In the genomic region with DNA sequence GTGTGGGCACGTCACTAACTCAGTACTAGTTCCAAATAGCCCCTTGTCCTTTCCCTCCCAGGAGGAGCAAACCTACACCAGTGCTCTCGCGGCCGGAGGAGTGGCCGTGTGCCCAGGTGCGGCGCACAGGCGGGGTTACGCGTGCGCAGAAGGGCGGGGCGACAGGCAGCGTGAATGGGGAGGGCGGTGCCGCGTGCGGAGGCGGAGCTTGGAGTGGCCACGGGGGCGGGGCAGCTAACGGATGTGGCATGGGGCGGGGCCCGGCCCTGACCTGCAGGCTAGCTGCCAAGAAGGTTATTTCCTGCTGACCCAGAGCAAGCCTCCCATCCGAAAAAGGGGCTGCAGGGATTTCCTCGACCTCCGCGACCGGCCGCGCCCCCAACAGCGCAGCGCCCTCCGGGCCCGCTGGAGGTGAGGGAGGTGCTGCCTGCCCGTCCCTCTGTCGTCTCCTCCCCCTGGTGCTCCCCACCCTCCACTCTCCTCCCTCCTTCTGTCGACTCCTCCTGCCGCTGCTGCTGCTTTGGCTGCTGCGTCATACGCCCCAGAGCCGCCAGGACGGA, we compare ENCODE assay signal across 8 mouse cellular contexts. TPM values are rescaled to one million over a fixed set of nuclear protein-coding genes. Genes with fewer than 3 reads are reported as not detected.
DNase-seq lines count a peak whose midpoint lies in the region; ATAC-seq and TF ChIP-seq lines count a peak whose summit lies in the region.

Gene Phf1 (plus strand): TSS at position 214 of the 560 bp plus-strand sequence.

- H3K27ac ChIP-seq in cerebellum, adult 2 months (ENCODE audit: insufficient read depth, low read length), result peak within 1 kb of the TSS; percentile 36
- H3K27ac ChIP-seq in forebrain, postnatal 0 days (ENCODE audit: low read depth, low read length), result peak within 1 kb of the TSS; percentile 86
- H3K27ac ChIP-seq in neural tube, embryonic 14.5 days (ENCODE audit: low read depth, low read length), result peak within 1 kb of the TSS; percentile 75
- H3K27ac ChIP-seq in testis, adult 2 months (ENCODE audit: control insufficient read depth, insufficient read depth, low read depth, low read length), result peak within 1 kb of the TSS; percentile 95

- H3K4me1 ChIP-seq in G1E (ENCODE audit: insufficient read depth, low read depth, low read length), result peaks cover 64% of the 10 kb centered on the region
- 0 out of 2 replicates have a peak, but pooled peaks cover 4% of the 10 kb centered on the region for H3K4me1 ChIP-seq in cerebellum, adult 2 months (ENCODE audit: control insufficient read depth, insufficient read depth, low read length)
- H3K4me1 ChIP-seq in forebrain, postnatal 0 days (ENCODE audit: insufficient read depth), result no peaks in the 10 kb centered on the region
- peaks cover 8% of the 10 kb centered on the region for H3K4me1 ChIP-seq in neural tube, embryonic 14.5 days (ENCODE audit: control insufficient read depth, insufficient read depth, low read length)
- H3K4me1 ChIP-seq in testis, adult 2 months (ENCODE audit: control insufficient read depth, insufficient read depth, low read length), result peaks cover 22% of the 10 kb centered on the region

- under 1% methylated on average over 43 of the region's 43 CpGs for WGBS in cerebellum, adult 2 months
- under 1% methylated on average over 33 of the region's 43 CpGs for WGBS in forebrain, postnatal 0 days
- WGBS in neural tube, embryonic 14.5 days, result 0% methylated on average over 41 of the region's 43 CpGs

- ATAC-seq in G1E (ENCODE audit: extremely low read depth, insufficient number of reproducible peaks, low FRiP score, poor library complexity, severe bottlenecking), result peak; percentile 64
- ATAC-seq in forebrain, postnatal 0 days, result peak; percentile 88
- peak; percentile 76 for ATAC-seq in neural tube, embryonic 14.5 days (ENCODE audit: low read depth)

- peak; percentile 90 for DNase-seq in G1E (ENCODE audit: low spot score)
- DNase-seq in cerebellum, adult 2 months, result peak; percentile 94 to 97
- peak; percentile 92 for DNase-seq in forebrain, postnatal 0 days
- peak; percentile 99 for DNase-seq in heart, postnatal 36 days
- peak; percentile 91 to 97 for DNase-seq in layer of hippocampus, adult 18-20 months (ENCODE audit: low spot score in 2 of 2)
- DNase-seq in lung, adult 18-20 months, result peak; percentile 96 to 97

- peak within 1 kb of the TSS; percentile 75 for H3K4me2 ChIP-seq in forebrain, postnatal 0 days (ENCODE audit: low read depth)
- peak within 1 kb of the TSS; percentile 82 for H3K4me2 ChIP-seq in neural tube, embryonic 14.5 days (ENCODE audit: low read depth, low read length)

- no peaks in the 10 kb centered on the region for H3K9me3 ChIP-seq in G1E (replicated peaks)
- no peaks in the 10 kb centered on the region for H3K9me3 ChIP-seq in forebrain, postnatal 0 days (ENCODE audit: low read length)
- no peaks in the 10 kb centered on the region for H3K9me3 ChIP-seq in neural tube, embryonic 14.5 days (ENCODE audit: control insufficient read depth, low read length)

- H3K27me3 ChIP-seq in G1E (ENCODE audit: insufficient read depth, low read length), result no peaks in the 10 kb centered on the region
- H3K27me3 ChIP-seq in cerebellum, adult 2 months (ENCODE audit: control insufficient read depth, insufficient read depth, low read length), result no peaks in the 10 kb centered on the region
- H3K27me3 ChIP-seq in forebrain, postnatal 0 days (ENCODE audit: insufficient read depth, low read length), result no peaks in the 10 kb centered on the region
- no peaks in the 10 kb centered on the region for H3K27me3 ChIP-seq in neural tube, embryonic 14.5 days (ENCODE audit: control insufficient read depth, insufficient read depth, low read length)
- no peaks in the 10 kb centered on the region for H3K27me3 ChIP-seq in testis, adult 2 months (ENCODE audit: control insufficient read depth, insufficient read depth, low read length)

- peak within 1 kb of the TSS; percentile 78 for H3K4me3 ChIP-seq in G1E (ENCODE audit: low read depth, low read length)
- H3K4me3 ChIP-seq in cerebellum, adult 2 months (replicated peaks; ENCODE audit: insufficient read depth, low read depth, low read length), result peak within 1 kb of the TSS; percentile 67
- peak within 1 kb of the TSS; percentile 72 for H3K4me3 ChIP-seq in forebrain, postnatal 0 days (ENCODE audit: low read depth, low read length)
- H3K4me3 ChIP-seq in neural tube, embryonic 14.5 days (ENCODE audit: low read depth, low read length), result peak within 1 kb of the TSS; percentile 77
- H3K4me3 ChIP-seq in testis, adult 2 months (ENCODE audit: control insufficient read depth, low read depth, low read length), result peak within 1 kb of the TSS; percentile 95

- no peak for TF ChIP-seq CTCF in G1E (IDR thresholded peaks at IDR 0.05; ENCODE audit: low read depth, low read length)
- no peak for TF ChIP-seq CTCF in cerebellum, adult 2 months (IDR thresholded peaks at IDR 0.05; ENCODE audit: borderline replicate concordance, insufficient read depth, low read depth, low read length)
- TF ChIP-seq CTCF in forebrain, postnatal 0 days (IDR thresholded peaks at IDR 0.05; ENCODE audit: low read depth), result peak; percentile 13; the same call in 1 of the 2 replicates
- TF ChIP-seq CTCF in testis, adult 2 months (IDR thresholded peaks at IDR 0.05; ENCODE audit: control insufficient read depth, insufficient read depth, insufficient replicate concordance, low read depth, low read length), result no peak

- peak within 1 kb of the TSS; percentile 64 for H3K9ac ChIP-seq in forebrain, postnatal 0 days
- H3K9ac ChIP-seq in neural tube, embryonic 14.5 days (replicated peaks; ENCODE audit: low read depth, low read length), result peak within 1 kb of the TSS; percentile 82

- H3K36me3 ChIP-seq in G1E (replicated peaks), result peaks cover 86% of the 10 kb centered on the region
- H3K36me3 ChIP-seq in forebrain, postnatal 0 days (ENCODE audit: insufficient read depth), result peaks cover 28% of the 10 kb centered on the region
- H3K36me3 ChIP-seq in neural tube, embryonic 14.5 days (ENCODE audit: control insufficient read depth, insufficient read depth, low read length), result peaks cover 10% of the 10 kb centered on the region
- peaks cover 2% of the 10 kb centered on the region for H3K36me3 ChIP-seq in testis, adult 2 months (ENCODE audit: control insufficient read depth, insufficient read depth, low read length)

- intact Hi-C loops in heart, postnatal 36 days (cut with DNase I), result loop anchor here (5.0 kb wide), 1 partner anchor 94 kb away; the partner anchor contains the start of gene Bak1

- peak; percentile 98 for TF ChIP-seq POLR2A in cerebellum, adult 2 months (IDR thresholded peaks at IDR 0.05; ENCODE audit: borderline replicate concordance, insufficient read depth, low read length)
- TF ChIP-seq POLR2A in testis, adult 2 months (IDR thresholded peaks at IDR 0.05; ENCODE audit: control insufficient read depth, low read depth, low read length), result peak; percentile 78

RNA-seq across cellular contexts. Expression of gene Phf1, which starts in this region (rescaled TPM):
- total RNA-seq in G1E (2014; fragmentation: Nextera tagmentation), result 6.5 and 8.4 TPM in 2 replicates
- total RNA-seq in G1E (2017), result 7.3 and 7.4 TPM in 2 replicates
- 21.6 and 21.7 TPM in 2 replicates for polyA plus RNA-seq in G1E (2012)
- polyA plus RNA-seq in cerebellum, adult 2 months (2012; rRNA removed), result 57.8 and 60.8 TPM in 2 replicates
- 35.4 and 38.9 TPM in 2 replicates for total RNA-seq in forebrain, postnatal 0 days (2014; rRNA removed)
- polyA plus RNA-seq in forebrain, postnatal 0 days (2015; fragmentation: Nextera tagmentation; extraction: Ambion mirVana), result 20.4 and 24.1 TPM in 2 replicates
- 10 to 100 TPM; 13.9 to 14.5 TPM for total RNA-seq in heart, postnatal 36 days (2021)
- 10 to 100 TPM; 37.6 to 40.0 TPM for total RNA-seq in layer of hippocampus, adult 18-20 months (2021)
- 18.8 and 23.8 TPM in 2 replicates for polyA plus RNA-seq in neural tube, embryonic 14.5 days (2014; fragmentation: Nextera tagmentation; extraction: Ambion mirVana)
- 132 and 136 TPM in 2 replicates for polyA plus RNA-seq in testis, adult 2 months (2012; rRNA removed)

Comparison
In these comparisons a context has a peak if more than half of its experiments do, and no peak if none do; other contexts are left out.
1. Peak in every context shown above with its lines: DNase-seq, ATAC-seq, H3K4me3 ChIP-seq and H3K27ac ChIP-seq.
2. H3K27ac ChIP-seq: peak in every context shown above with its lines; median percentile 95 in testis, adult 2 months; 86 in forebrain, postnatal 0 days; 75 in neural tube, embryonic 14.5 days; 36 in cerebellum, adult 2 months.